Mouse (Mus musculus) left cerebral cortex, adult 8-10 months (tissue): ENCODE data around the gene Camk2d. TPM values are rescaled to one million over a fixed set of nuclear protein-coding genes. Genes with fewer than 3 reads are reported as not detected.
A peak's percentile ranks its signal among the peaks of the same experiment; 100 is the strongest.

Experiments used
- DNase-seq, 2 experiments: peaks; one replicate each; pipeline ENCODE4 v3.0.0; 2022; ENCODE audit warnings: low spot score in 2 of 2
- total RNA-seq, 4 experiments: library from RNA; stranded (reverse); gene quantifications; 2 replicates each; pipeline ENCODE4 v1.2.4; 2022

The Camk2d gene
- total RNA-seq, 4 experiments from 2014 or later: 126 to 159 (median 137) TPM

- DNase-seq: no peak
Measured at GRCm38 (mm10) chr3:126810372-126811090, 214.4 kb downstream of the Camk2d start.

GRCm38 (mm10) chr3:126811646-126812045, 215.5 kb downstream of the Camk2d start:
- no peak for DNase-seq

- DNase-seq: no peak
Measured at GRCm38 (mm10) chr3:126822374-126822773, 226.3 kb downstream of the Camk2d start.

GRCm38 (mm10) chr3:126824930-126825329, 228.8 kb downstream of the Camk2d start:
- DNase-seq: no peak

GRCm38 (mm10) chr3:126826172-126826571, 230.1 kb downstream of the Camk2d start:
- DNase-seq: no peak

- DNase-seq: no peak
Measured at GRCm38 (mm10) chr3:126827900-126828299, 231.8 kb downstream of the Camk2d start.

- DNase-seq: no peak
Measured at GRCm38 (mm10) chr3:126829817-126830216, 233.7 kb downstream of the Camk2d start.

- DNase-seq: peak in 1 of 2 experiments; percentile 25
Measured at GRCm38 (mm10) chr3:126831418-126832138, 235.5 kb downstream of the Camk2d start.

- no peak for DNase-seq
Measured at GRCm38 (mm10) chr3:126834641-126835167, 238.6 kb downstream of the Camk2d start.

GRCm38 (mm10) chr3:126842780-126843179, 246.7 kb downstream of the Camk2d start:
- DNase-seq: no peak

- no peak for DNase-seq
Measured at GRCm38 (mm10) chr3:126844809-126845208, 248.7 kb downstream of the Camk2d start.

- DNase-seq: peak; percentile 15 to 80
Measured at GRCm38 (mm10) chr3:126848081-126848480, 252.0 kb downstream of the Camk2d start.

GRCm38 (mm10) chr3:126860442-126860841, 264.3 kb downstream of the Camk2d start:
- no peak for DNase-seq

GRCm38 (mm10) chr3:126869561-126869960, 273.5 kb downstream of the Camk2d start:
- DNase-seq: no peak

GRCm38 (mm10) chr3:126870688-126871087, 274.6 kb downstream of the Camk2d start:
- no peak for DNase-seq

- no peak for DNase-seq
Measured at GRCm38 (mm10) chr3:126878233-126878632, 282.1 kb downstream of the Camk2d start.

- no peak for DNase-seq
Measured at GRCm38 (mm10) chr3:126886090-126886489, 290.0 kb downstream of the Camk2d start.

- DNase-seq: no peak
Measured at GRCm38 (mm10) chr3:126886644-126887043, 290.5 kb downstream of the Camk2d start.
